Mouse (Mus musculus): ENCODE data around the gene Paqr3.

Gene Paqr3

DNA sequence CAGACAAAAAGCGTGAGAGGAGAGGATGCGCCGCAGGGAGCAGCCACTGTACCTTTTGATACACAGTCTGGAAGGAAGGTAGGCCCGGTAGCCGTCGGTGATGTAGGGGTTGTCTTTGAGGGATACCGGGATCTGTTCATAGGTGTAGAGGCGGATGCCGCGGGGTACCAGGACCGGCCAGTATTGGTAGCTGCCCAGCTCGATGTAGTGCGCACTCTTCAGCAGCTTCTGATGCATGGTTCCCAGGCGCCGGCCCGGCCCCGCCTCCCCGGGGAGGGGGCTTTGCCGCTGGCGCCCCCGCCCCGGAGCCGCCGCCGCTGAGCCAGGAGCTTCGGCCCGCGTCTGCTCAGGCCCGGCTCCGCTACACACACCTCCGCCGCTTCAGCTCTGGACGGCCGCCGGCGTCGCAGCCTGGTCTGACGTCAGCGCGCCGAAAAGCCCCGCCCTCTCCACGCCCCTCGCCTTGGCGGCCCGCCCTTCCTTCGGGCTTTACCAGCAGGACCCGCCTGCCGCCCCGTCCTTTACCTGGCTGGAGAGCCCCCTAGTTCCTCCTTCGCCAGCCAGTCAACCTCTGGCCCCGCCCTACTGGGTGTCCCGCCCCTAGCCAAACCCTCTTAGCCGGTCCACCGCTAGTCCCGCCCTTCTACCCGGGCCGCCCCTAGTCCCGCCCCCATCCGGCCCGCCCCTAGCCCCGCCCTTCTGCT is at the start of gene Paqr3:
Gene Paqr3 (minus strand): TSS at position 390 of the 704 bp plus-strand sequence.
- peak; percentile 98 for DNase-seq (ENCODE audit: low read depth, low spot score)

DNA sequence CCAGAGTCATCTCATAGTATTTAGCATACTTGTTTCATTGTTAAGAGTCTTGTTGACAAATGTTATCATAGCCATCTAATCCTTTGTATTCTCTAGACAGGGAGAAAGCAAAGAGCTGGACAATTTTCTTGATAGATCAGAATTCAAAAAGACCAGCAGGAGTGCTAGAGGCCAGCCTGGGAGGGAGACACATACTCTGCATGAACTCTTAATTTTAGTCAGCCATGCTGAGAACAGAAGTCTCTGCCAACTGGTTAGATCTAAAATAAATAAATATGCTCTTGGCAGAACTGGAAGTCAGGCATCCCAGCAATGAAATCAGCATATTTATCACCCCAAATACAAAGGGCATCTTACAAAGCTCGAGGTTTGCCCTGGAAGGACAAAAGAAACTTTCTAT is 43.3 kb upstream of the Paqr3 start:
- DNase-seq (ENCODE audit: low read depth, low spot score) = no peak

DNA sequence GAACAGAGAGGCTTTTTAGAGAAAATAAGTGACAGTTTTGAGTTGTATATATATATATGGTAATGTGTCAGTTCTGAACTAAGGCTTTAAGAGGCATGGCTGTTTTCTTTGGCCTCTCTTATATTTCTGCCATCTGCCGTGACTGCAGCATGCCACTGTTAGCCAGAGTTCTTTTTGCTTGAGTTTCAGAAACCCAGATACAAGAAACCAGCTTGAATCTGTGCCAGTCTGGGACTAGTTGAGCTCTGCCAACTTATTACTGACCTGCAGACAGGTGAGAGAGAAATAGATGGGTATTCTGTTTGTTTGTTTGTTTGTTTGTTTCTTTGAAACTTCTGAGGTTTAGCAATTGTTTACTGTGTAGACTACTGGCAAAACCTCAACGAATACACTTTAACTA is 23.9 kb upstream of the Paqr3 start:
- DNase-seq (ENCODE audit: low read depth, low spot score) = no peak

DNA sequence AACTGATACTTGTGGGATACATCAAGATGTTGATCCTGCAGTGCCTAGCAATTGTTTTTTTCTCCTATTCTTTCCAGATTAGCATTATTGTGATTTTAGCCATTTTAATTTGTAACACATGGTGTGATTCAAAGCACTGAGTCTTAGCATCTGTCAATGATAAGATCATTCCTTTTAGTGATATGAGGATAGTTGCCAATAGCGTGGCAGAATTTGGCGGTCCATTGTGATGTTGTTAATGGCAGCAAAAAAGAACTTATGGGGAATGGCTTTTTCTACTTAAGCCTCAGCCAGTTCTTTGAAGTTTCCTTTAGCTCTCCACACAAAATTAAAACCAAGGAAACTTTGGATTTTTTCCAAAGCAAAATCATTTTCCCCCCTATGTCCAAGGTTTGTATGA is 18.2 kb upstream of the Paqr3 start:
- DNase-seq (ENCODE audit: low read depth, low spot score) = no peak

DNA sequence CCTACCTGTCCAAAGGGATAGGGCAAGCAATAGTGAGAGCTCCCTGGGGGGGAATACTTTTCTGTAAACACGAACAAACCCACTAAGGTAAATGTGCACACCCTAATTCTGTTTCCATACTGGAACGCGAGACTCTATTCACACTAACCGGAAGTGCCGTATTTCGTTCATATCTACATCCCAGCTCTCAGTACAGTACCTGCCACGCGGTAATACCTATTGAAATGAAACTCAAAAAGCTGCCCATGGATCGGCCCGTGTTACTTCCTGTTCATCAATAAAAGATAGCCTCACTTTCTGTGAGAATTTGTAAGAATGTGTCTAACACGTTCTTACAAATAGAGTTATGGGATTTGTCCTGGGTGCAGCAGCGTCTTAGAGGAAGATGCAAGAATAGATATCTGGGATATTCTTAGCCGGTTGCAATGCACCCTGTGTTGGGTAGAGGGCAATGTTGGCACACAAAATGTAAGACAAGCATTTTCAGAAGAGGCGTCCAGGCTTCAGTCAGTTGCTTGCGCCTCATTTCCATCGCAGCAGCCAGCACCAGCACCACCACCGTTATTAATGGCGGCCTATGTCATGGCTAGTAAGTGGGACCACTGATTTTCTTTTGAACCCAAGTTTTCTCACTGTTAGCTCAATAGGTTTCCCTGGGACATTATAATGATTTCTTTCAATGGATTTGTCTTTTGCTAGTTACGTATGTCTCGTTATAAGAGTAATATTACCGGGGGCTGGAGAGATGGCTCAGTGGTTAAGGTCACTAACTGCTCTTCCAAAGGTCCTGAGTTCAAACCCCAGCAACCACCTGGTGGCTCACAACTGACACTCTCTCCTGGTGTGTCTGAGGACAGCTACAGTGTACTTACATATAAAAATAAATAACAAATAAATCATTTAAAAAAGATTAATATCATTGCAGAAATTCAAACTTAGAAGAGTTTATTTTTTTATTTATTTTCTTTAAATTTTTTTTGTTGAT is 17.1 kb upstream of the Paqr3 start:
- DNase-seq (ENCODE audit: low read depth, low spot score) = peak; percentile 87

DNA sequence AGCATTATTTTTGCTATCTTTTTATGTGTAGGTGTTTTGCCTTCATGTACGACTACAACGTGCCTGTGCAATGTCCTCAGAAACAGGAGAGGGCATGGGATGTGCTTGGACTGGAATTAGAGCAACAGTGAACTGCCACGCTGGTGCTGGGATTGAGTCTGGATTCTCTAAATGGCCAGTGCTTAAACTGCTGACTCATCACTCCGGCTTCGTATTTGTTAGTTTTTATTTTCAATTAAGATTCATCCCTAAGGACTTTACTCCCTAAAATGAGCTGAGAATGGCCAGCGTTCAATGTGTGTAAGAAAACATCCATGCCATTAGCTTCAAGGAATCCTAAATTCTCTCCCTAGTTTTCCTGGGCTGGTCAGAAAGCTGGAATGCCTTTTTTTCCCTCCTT is 15.9 kb upstream of the Paqr3 start:
- DNase-seq (ENCODE audit: low read depth, low spot score) = no peak

DNA sequence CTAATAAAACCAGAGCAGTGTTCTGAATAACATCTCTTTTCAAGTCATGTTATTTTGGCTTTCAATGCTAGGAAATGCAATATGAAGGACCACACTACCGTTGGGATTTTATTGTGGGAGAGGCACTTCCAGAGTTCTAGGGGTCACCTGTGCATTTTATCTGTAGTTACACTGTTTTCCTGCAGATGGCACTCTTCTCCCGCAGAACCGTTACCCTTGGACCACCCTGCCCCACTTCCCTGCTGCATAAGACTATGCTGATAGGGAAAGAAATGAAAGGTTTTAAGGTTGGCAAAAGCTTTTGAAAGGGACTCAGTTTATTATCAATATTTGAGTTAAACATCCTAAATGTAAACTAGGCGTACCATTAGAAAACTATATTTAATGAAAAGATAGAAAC is 14.6 kb upstream of the Paqr3 start:
- peak; percentile 73 for DNase-seq (ENCODE audit: low read depth, low spot score)

DNA sequence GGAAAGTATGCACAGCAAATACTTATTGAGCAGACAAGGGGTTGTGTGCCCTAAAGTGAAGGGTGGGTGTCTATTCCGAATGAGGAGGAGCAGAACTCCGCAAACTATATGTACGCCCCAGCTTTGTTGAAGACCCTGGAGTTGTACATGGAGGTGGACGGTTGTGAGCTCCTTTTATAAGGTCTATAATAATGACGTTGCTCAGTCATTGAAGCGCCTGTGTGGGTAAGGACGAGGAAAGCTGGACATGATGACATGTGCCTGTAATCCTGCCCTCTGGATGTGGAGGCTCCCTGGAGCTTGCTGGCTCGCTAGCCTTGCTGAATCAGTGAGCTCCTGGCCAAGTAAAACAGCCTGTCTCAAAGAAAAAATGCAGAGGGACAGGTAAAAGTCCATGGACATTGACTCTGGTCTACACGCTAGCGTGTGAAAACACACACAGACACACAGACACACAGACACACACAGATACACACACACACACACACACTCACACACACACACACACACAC is 14.1 kb upstream of the Paqr3 start:
- DNase-seq (ENCODE audit: low read depth, low spot score) = no peak

DNA sequence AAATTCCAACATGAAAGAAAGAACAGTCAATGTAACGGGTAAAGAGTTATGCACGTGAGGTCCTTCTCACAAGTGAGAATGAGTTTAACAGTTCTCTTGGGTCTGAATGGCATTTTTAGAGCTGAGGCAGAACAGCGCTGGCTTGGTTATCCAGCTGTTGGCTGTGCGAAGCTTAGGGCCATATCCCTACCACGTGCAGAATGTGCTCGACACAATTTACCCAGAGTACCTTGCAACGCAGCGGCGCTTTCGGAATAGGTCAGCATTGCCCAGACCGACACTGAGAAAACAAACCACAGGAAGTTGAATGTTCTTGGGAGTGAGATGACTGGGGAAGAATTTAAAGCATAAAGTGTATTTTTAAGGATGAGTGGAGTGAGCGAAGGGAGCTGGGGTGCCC is 13.6 kb upstream of the Paqr3 start:
- DNase-seq (ENCODE audit: low read depth, low spot score) = no peak

DNA sequence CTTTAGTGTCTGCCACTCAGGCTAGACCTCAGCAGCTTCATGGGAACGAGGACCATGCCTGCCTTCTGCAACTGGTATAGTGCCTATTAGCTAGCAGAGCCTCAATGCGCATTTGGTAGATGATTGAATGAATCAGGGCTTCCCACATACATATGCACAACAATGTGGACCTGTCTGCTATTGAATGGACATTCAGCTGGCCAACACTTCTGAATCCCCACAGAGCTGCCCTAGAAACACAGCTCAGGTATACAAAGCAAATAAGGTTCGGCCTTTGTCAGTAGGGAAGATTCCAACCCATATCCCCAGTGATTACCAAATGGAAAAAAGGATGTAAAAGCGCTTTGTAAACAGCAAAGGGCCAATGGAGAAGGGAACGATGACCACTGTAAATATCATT is 699 bp downstream of the Paqr3 start:
- DNase-seq (ENCODE audit: low read depth, low spot score) = no peak

DNA sequence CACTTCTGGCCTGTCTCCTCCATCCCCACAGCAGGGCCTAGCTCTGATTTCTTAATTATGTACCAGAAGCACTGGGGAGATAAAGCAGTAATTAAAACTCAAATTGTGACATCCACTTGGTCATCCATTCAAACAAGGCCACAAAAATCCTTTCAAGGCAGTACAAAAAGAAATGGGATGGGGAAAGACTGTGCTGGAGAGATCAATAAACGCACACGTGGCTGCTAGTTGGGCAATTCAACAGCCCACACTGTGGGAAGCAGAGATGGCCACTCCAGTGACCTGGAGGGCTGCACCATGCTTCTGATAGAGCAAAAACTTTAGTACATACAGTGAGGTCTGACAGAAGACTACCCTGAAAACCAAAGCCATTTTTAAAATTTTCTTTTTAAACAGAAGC is 1.3 kb downstream of the Paqr3 start:
- DNase-seq (ENCODE audit: low read depth, low spot score) = no peak

DNA sequence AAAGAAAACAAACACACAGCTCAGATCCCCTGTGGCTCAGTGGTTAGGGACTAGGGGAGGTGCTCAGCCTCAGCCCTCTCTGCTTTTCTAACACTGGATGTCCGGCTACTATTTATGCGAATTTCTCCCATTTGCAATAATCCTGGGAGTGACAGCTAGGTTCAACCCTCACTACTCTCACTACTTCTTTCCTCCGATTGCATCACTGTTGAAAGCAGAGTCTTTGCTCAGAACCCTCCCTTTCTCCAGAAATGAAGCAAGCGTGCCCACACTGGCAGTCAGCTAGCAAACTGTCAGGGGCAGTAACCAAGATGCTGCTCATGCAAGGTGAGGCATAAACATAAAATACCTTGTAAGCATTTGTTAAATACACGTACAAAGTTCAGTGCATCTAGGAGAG is 3.1 kb downstream of the Paqr3 start:
- no peak for DNase-seq (ENCODE audit: low read depth, low spot score)

DNA sequence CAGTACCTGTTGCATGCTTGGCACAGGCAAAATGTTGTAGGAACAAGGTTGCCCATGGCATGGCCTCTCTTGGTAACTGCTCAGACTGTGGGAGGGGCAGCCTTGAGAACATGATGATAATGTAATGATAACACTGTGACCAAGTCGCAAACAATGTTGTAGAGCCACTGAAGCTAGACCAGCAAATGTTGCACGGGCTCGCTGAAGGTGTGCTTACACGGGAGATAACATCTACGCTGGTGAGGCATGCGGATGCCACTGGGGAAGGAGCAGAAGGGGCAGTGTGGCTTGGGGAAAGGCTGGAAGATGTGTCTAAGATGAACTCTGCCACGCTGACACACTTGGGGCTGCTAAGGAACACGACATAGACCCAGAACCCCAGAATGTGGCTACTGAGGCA is 11.4 kb downstream of the Paqr3 start:
- DNase-seq (ENCODE audit: low read depth, low spot score) = no peak

DNA sequence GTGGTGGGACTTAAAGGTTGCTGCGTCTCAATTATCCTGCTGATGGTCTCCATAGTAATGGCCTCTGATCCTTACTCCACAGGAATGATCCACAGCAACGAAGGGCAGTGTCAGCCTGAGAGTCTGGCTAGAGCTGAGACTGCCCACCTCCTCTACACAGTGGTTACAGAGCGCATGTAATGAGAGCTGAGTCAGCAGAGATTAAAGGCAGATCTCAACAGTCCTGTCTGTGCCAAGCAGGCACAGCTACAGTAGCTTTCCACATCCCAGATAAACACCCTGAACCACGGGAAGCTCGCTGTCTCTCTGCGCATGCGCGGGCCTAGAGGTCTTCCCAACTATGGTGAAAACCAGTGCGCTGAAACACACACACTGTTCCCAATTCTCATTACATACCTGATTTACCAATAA is 13.8 kb downstream of the Paqr3 start:
- DNase-seq (ENCODE audit: low read depth, low spot score) = peak; percentile 52

DNA sequence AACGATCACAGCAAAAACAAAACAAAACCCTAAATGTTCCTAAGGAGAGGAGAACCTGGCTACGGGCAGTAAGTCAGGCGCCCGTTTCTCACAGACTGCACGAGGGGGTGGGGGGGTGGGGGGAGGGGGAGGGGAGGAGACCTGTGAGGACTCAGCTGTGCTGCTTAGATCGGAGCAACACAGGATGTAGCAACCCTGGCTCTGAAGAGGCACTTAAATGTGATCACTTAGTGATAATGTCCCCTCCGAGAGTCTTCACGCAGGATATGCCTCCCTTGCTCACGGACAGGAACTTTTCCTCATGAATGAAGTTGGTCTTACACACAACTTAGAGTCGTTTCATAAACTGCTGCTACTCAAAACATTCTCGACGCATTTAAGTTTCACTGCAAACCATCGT is 16.1 kb downstream of the Paqr3 start:
- DNase-seq (ENCODE audit: low read depth, low spot score) = peak; percentile 25

DNA sequence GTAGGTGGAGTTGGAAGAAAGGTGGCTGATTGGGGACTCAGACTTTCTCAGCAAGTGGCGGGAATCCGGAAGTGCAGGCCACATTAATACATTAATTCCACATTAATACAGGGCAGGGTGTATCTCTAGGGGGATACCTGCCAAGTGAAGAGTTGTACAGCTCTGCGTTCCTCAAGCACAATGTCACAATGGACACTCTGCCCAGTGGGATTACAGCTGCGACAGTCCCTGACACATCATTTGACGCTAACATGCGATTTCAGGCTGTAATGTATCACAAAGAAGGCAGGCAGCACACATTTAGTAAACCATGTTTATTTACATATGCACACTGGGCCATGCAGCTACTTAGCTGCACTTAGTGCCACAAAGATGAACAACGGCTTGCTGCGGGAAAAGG is 18.4 kb downstream of the Paqr3 start:
- peak; percentile 26 for DNase-seq (ENCODE audit: low read depth, low spot score)

DNA sequence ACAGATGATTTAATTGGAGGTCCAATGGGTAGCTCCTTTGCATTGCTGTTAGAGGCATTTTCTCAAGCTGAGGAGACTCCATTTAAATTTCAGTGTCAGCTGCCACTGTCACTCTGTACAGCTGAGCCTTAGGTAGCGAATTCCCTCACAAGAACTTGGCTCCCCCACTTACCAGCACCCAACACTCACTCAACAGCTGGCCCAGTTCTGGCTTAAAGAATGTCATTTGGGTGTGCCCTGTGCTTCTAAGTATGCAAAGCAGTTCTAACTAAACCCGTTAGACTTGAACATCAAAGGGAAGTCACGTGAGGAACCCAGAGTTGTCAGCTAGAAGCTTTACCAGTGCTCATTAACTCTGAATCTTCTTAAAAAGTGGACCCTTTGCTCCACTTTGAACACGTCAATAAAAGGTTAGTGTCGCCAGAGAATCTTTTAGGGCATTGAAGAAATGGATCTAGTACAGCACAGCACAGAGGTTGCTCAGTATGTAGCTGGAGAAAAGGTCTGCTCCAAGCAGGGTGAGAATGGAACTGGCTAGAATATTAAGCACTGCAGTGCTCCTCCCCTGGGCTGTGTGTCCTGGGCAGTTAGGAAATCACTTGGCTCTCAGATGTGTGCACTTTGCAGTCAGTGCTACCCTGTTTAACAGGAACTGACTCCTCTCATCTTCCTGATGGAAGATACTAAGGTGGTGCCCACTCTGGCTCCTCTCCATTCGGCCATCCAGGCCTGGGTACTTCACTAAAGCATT is 21.2 kb downstream of the Paqr3 start:
- DNase-seq (ENCODE audit: low read depth, low spot score) = peak; percentile 92

DNA sequence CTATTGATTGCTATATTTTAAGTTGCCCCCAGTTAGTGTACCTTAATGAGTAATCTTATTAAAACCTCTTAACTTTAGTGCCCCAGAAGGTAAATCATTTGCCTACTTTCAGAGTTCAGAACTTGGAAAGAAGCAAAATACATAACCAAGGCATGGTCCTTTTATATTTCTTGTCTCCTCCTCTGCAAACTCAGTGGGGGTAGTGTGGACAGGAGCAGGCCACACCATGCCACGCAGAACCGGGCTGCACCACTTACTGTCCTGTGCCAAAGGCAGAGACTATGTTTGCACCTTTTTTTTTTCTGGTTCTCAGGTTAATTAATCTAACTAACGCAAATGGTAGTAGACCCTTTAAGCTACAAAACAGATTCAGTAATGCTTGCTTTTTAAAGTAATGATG is 22.0 kb downstream of the Paqr3 start:
- DNase-seq (ENCODE audit: low read depth, low spot score) = no peak

DNA sequence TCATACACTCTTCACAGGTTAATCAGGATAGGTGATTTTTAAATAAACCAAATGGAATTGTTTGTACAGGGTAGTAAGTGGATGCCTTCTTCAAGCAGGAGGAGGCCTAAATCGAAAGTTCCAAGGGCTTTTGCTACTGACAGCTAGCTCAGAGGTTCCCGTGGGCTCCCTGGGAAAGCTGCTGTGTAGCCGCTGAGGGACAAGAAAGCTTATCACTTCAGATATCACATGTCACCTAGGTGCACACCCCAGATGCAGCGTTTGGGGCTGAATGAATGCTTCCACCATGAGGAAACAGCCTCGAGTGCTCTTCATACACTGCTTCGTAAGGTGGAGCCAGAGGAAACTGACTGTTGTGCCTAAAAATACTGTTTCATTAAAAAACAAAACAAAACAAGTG is 23.2 kb downstream of the Paqr3 start:
- no peak for DNase-seq (ENCODE audit: low read depth, low spot score)

DNA sequence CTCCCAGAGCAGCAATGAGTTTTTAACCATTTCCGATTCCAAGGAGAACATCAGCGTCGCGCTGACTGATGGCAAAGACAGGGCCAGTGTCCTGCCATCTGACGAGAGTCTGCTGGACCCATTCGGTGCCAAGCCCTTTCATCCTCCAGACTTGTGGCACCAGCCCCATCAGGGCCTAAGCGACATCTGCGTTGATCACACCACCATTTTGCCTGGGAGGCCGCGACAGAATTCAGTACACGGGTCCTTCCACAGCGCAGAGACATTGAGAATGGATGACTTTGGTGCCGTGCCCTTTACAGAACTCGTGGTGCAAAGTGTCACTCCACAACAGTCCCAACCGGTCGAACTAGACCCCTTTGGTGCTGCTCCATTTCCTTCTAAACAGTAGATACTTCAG is 23.6 kb downstream of the Paqr3 start:
- no peak for DNase-seq (ENCODE audit: low read depth, low spot score)

DNA sequence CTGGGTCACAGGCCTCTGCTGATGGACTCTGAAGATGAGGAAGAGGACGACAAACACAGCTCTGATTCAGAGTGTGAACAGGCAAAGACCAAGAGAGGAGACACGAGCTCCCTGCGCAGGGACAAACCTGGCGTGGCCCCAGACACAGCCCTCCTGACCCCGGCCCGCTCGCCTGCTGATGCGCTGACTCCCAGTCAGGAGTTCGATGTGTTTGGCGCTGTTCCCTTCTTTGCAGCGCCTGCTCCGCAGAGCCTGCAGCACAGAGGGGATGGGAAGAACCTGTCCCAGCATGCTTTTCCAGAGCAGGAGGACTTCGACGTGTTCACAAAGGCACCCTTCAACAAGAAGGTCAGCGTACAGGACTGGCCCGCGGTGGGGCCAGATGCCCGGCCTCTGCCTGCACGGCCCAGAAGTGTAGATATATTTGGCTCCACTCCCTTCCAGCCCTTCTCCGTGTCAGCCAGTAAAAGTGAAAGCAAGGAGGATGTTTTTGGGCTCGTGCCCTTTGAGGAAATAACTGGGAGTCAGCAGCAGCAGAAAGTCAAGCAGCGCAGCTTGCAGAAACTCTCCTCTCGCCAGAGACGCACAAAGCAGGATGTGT is 24.3 kb downstream of the Paqr3 start:
- DNase-seq (ENCODE audit: low read depth, low spot score) = peak; percentile 66

DNA sequence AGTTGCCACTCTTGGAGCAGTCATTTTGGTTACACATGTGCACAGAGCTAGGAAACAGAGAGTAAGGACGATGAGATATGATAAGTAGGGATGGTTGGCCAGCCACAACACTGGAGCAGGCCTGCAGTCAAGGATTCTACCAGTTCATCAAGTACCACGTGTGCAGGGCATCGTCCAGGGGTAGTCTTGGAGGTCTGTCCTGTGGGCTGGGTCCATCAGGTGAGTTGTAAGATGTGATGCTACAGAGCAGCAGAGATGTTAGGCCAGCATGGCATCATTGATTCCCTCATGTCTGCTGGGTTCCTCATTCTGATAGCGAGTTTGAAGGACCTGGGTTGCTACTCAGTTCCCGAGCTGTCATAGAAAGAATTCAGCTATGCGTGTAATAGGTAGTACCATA is 26.3 kb downstream of the Paqr3 start:
- no peak for DNase-seq (ENCODE audit: low read depth, low spot score)

Measured in ZHBTc4 (cell line).